Mouse (Mus musculus) myocyte (in vitro differentiated cells): ENCODE measurements around the gene Ntf5. TPM values are rescaled to one million over a fixed set of nuclear protein-coding genes. Genes with fewer than 3 reads are reported as not detected.

Experiments
- H3K27me3 ChIP-seq: one replicate; pipeline ENCODE4 v1.6.1; 2011; ENCODE audit not compliant: control insufficient read depth, insufficient read depth, insufficient read length
- H3K36me3 ChIP-seq: one replicate; pipeline ENCODE4 v1.6.1; 2011; ENCODE audit not compliant: control insufficient read depth, insufficient read depth
- H3K4me2 ChIP-seq: one replicate; pipeline ENCODE4 v1.6.1; 2011; ENCODE audit warnings: low read depth, control low read depth
- H3K4me3 ChIP-seq: one replicate; pipeline ENCODE4 v1.5.1; 2011; ENCODE audit warnings: mild to moderate bottlenecking, control low read depth, moderate library complexity
- H3K79me2 ChIP-seq: one replicate; pipeline ENCODE4 v1.6.1; 2011; ENCODE audit not compliant: control insufficient read depth, insufficient read depth
- H3ac ChIP-seq: one replicate; pipeline ENCODE4 v1.6.1; 2011; ENCODE audit not compliant: control insufficient read depth, insufficient read length
- CEBPB ChIP-seq: IDR thresholded peaks from 2 replicates; pipeline ENCODE4 v1.6.1; 2011; ENCODE audit warnings: mild to moderate bottlenecking, moderate library complexity; ENCODE audit not compliant: poor library complexity, insufficient read depth, severe bottlenecking
- E2F4 ChIP-seq: IDR thresholded peaks from one replicate; pipeline ENCODE4 v1.6.1; 2011; ENCODE audit warnings: mild to moderate bottlenecking, control low read depth, moderate library complexity; ENCODE audit not compliant: insufficient read depth
- MAX ChIP-seq: IDR thresholded peaks from one replicate; pipeline ENCODE4 v1.6.1; 2011; ENCODE audit warnings: low read depth, mild to moderate bottlenecking, control low read depth
- MYOD1 ChIP-seq, 3 experiments: IDR thresholded peaks; one replicate each; pipeline ENCODE4 v1.6.1; 2011; ENCODE audit warnings: control low read depth in 2 of 3, low read depth in 2 of 3, mild to moderate bottlenecking in 2 of 3, moderate library complexity in 1 of 3; ENCODE audit not compliant: insufficient read length in 2 of 3, control insufficient read depth in 1 of 3
- MYOG ChIP-seq, 3 experiments: IDR thresholded peaks; one replicate each; pipeline ENCODE4 v1.6.1; 2011; ENCODE audit warnings: control low read depth in 2 of 3, low read depth in 2 of 3, mild to moderate bottlenecking in 2 of 3; ENCODE audit not compliant: insufficient read length in 2 of 3, control insufficient read depth in 1 of 3, insufficient read depth in 1 of 3
- POLR2A ChIP-seq: IDR thresholded peaks from one replicate; pipeline ENCODE4 v1.6.1; 2011; ENCODE audit warnings: low read depth, mild to moderate bottlenecking, control low read depth, moderate library complexity; ENCODE audit not compliant: insufficient read length
- POLR2AphosphoS2 ChIP-seq: IDR thresholded peaks from one replicate; pipeline ENCODE4 v1.6.1; 2011; ENCODE audit warnings: low read depth, control low read depth; ENCODE audit not compliant: insufficient read length
- REST ChIP-seq: IDR thresholded peaks from one replicate; pipeline ENCODE4 v1.6.1; 2011; ENCODE audit warnings: mild to moderate bottlenecking, control low read depth, moderate library complexity; ENCODE audit not compliant: insufficient read depth, insufficient read length
- SRF ChIP-seq: IDR thresholded peaks from one replicate; pipeline ENCODE4 v1.6.1; 2011; ENCODE audit warnings: low read depth; ENCODE audit not compliant: control insufficient read depth, insufficient read length
- TCF12 ChIP-seq: IDR thresholded peaks from one replicate; pipeline ENCODE4 v1.6.1; 2011; ENCODE audit warnings: mild to moderate bottlenecking, control low read depth; ENCODE audit not compliant: poor library complexity, insufficient read depth, severe bottlenecking
- TCF3 ChIP-seq: IDR thresholded peaks from one replicate; pipeline ENCODE4 v1.6.1; 2011; ENCODE audit warnings: low read depth, control low read depth; ENCODE audit not compliant: insufficient read length
- USF1 ChIP-seq: IDR thresholded peaks from one replicate; pipeline ENCODE4 v1.6.1; 2011; ENCODE audit warnings: low read depth, mild to moderate bottlenecking, control low read depth, moderate library complexity
- polyA plus RNA-seq: library from polyadenylated mRNA; unstranded; fragments of >200 nt; fragmentation: generic; extraction: Trizol; gene quantifications from one replicate; pipeline ENCODE4 v1.2.1, GENCODE M21; 2012; ENCODE audit warnings: missing spikeins

Ntf5 gene
- polyA plus RNA-seq, 1 experiment, result 1.9 TPM

- H3ac ChIP-seq, result no peak overlapping the region
- no peaks in the 10 kb centered on the region for H3K79me2 ChIP-seq
- peaks cover 26% of the 10 kb centered on the region for H3K27me3 ChIP-seq
- H3K4me2 ChIP-seq, result no peak overlapping the region
- TF ChIP-seq REST, result no peak
- TF ChIP-seq MAX, result no peak
- no peak for TF ChIP-seq POLR2AphosphoS2
- TF ChIP-seq MYOG (IDR thresholded peaks at IDR 0.05; ENCODE audit: control insufficient read depth in 1 of 3, insufficient read depth in 1 of 3, insufficient read length in 2 of 3, low read depth in 2 of 3), result no peak
- TF ChIP-seq POLR2A, result no peak
- no peak for TF ChIP-seq CEBPB
- no peak for TF ChIP-seq E2F4
- TF ChIP-seq SRF, result no peak
- no peak for TF ChIP-seq TCF3
- TF ChIP-seq USF1, result no peak
- TF ChIP-seq MYOD1 (IDR thresholded peaks at IDR 0.05; ENCODE audit: control insufficient read depth in 1 of 3, insufficient read length in 2 of 3, low read depth in 2 of 3), result no peak
- no peak for TF ChIP-seq TCF12
- no peaks in the 10 kb centered on the region for H3K36me3 ChIP-seq
- H3K4me3 ChIP-seq, result no peak overlapping the region
Observed at GRCm38 (mm10) chr7:45408949-45409348, 4.5 kb upstream of the Ntf5 start.

- TF ChIP-seq CEBPB (peak; percentile 77), E2F4 (no peak)
- no peak overlapping the region for H3K4me3 ChIP-seq
- no peak overlapping the region for H3ac ChIP-seq
- H3K4me2 ChIP-seq, result no peak overlapping the region
- H3K36me3 ChIP-seq, result no peaks in the 10 kb centered on the region
- peaks cover 26% of the 10 kb centered on the region for H3K27me3 ChIP-seq
- no peaks in the 10 kb centered on the region for H3K79me2 ChIP-seq
Observed at GRCm38 (mm10) chr7:45409497-45410163, 3.9 kb upstream of the Ntf5 start.

GRCm38 (mm10) chr7:45412421-45412820, 1.1 kb upstream of the Ntf5 start:
- H3ac ChIP-seq, result no peak overlapping the region
- H3K27me3 ChIP-seq, result peaks cover 25% of the 10 kb centered on the region
- no peak overlapping the region for H3K4me3 ChIP-seq
- no peaks in the 10 kb centered on the region for H3K36me3 ChIP-seq
- TF ChIP-seq TCF3, result no peak
- TF ChIP-seq USF1, result no peak
- TF ChIP-seq CEBPB, result no peak
- TF ChIP-seq TCF12, result no peak
- no peak for TF ChIP-seq MYOD1 (IDR thresholded peaks at IDR 0.05; ENCODE audit: control insufficient read depth in 1 of 3, insufficient read length in 2 of 3, low read depth in 2 of 3)
- no peak for TF ChIP-seq MAX
- no peak for TF ChIP-seq SRF
- no peak for TF ChIP-seq REST
- no peak for TF ChIP-seq E2F4
- TF ChIP-seq POLR2A, result no peak
- TF ChIP-seq POLR2AphosphoS2, result no peak
- no peak for TF ChIP-seq MYOG (IDR thresholded peaks at IDR 0.05; ENCODE audit: control insufficient read depth in 1 of 3, insufficient read depth in 1 of 3, insufficient read length in 2 of 3, low read depth in 2 of 3)
- no peaks in the 10 kb centered on the region for H3K79me2 ChIP-seq
- no peak overlapping the region for H3K4me2 ChIP-seq

- H3K4me3 ChIP-seq, result peak overlapping the region; percentile 3
- H3K79me2 ChIP-seq, result no peaks in the 10 kb centered on the region
- H3K4me2 ChIP-seq, result peak overlapping the region; percentile 96
- peaks cover 21% of the 10 kb centered on the region for H3K27me3 ChIP-seq
- H3ac ChIP-seq, result peak overlapping the region; percentile 15
- TF ChIP-seq REST (no peak), SRF (no peak), TCF3 (no peak), TCF12 (no peak), MAX (no peak), MYOD1 (IDR thresholded peaks at IDR 0.05; ENCODE audit: control insufficient read depth in 1 of 3, insufficient read length in 2 of 3, low read depth in 2 of 3) (no peak), CEBPB (no peak), USF1 (no peak), E2F4 (no peak), POLR2AphosphoS2 (no peak), POLR2A (no peak), MYOG (IDR thresholded peaks at IDR 0.05; ENCODE audit: control insufficient read depth in 1 of 3, insufficient read depth in 1 of 3, insufficient read length in 2 of 3, low read depth in 2 of 3) (no peak)
- no peaks in the 10 kb centered on the region for H3K36me3 ChIP-seq
Observed at GRCm38 (mm10) chr7:45413864-45414739, 607 bp downstream of the Ntf5 start.
